In genomic region chr9:114747012-114747411, GRCm38 (mm10) we compare ENCODE assay signal across 21 mouse cellular contexts. TPM values are rescaled to one million over a fixed set of nuclear protein-coding genes. Genes with fewer than 3 reads are reported as not detected.
A peak's percentile ranks its signal among the peaks of the same experiment; 100 is the strongest.
DNase-seq lines count a peak whose midpoint lies in the region; ATAC-seq and TF ChIP-seq lines count a peak whose summit lies in the region.
"Had no signal": no experiment of that assay in that cellular context is flagged by ENCODE, and none has a peak within 500 bp of the region (broad histone marks: within the 10 kb centered on the region; RNA-seq: fewer than 3 reads in every experiment).

No protein-coding gene starts in this region.

- H3K4me2 ChIP-seq in stomach, postnatal 0 days (replicated peaks; ENCODE audit: low read depth) = no peak overlapping the region
- H3K4me2 ChIP-seq: midbrain, embryonic 15.5 days; stomach, embryonic 15.5 days had no signal

- ATAC-seq in stomach, postnatal 0 days (ENCODE audit: low FRiP score, low TSS enrichment) = no peak
- ATAC-seq: forebrain, postnatal 0 days; liver, postnatal 0 days; midbrain, embryonic 15.5 days had no signal

- no peaks in the 10 kb centered on the region for H3K27me3 ChIP-seq in stomach, postnatal 0 days (ENCODE audit: control insufficient read depth, insufficient read depth, low read length)
- H3K27me3 ChIP-seq: midbrain, embryonic 15.5 days; stomach, embryonic 15.5 days had no signal

- no peak overlapping the region for H3K4me3 ChIP-seq in layer of hippocampus, adult 2 months
- H3K4me3 ChIP-seq in stomach, postnatal 0 days (ENCODE audit: low read depth, low read length) = no peak overlapping the region
- H3K4me3 ChIP-seq: forebrain, embryonic 10.5 days; hindbrain, embryonic 10.5 days; midbrain, embryonic 15.5 days; myocyte; stomach, embryonic 15.5 days had no signal

- TF ChIP-seq CTCF in layer of hippocampus, adult 2 months (conservative IDR thresholded peaks at IDR 0.05) = no peak
- TF ChIP-seq CTCF in stomach, postnatal 0 days (IDR thresholded peaks at IDR 0.05; ENCODE audit: low read depth) = no peak

- TF ChIP-seq EP300 in stomach, postnatal 0 days (optimal IDR thresholded peaks at IDR 0.05) = no peak

- H3K9ac ChIP-seq in stomach, postnatal 0 days (ENCODE audit: low read length) = no peak overlapping the region
- H3K9ac ChIP-seq: forebrain, postnatal 0 days; liver, postnatal 0 days; midbrain, embryonic 15.5 days; stomach, embryonic 15.5 days had no signal

- H3K27ac ChIP-seq in layer of hippocampus, adult 2 months = peak overlapping the region; percentile 62; the same call in 1 of the 2 replicates
- H3K27ac ChIP-seq in stomach, postnatal 0 days (replicated peaks) = no peak overlapping the region
- H3K27ac ChIP-seq: forebrain, embryonic 10.5 days; hindbrain, embryonic 10.5 days; midbrain, embryonic 15.5 days; stomach, embryonic 15.5 days had no signal

- WGBS in stomach, postnatal 0 days = 82% methylated on average over 10 of the region's 10 CpGs

- H3K36me3 ChIP-seq in stomach, postnatal 0 days (ENCODE audit: control insufficient read depth, insufficient read depth, low read length) = peaks cover 7% of the 10 kb centered on the region; the same call in 1 of the 2 replicates

- H3K9me3 ChIP-seq in stomach, postnatal 0 days (ENCODE audit: control insufficient read depth, low read length) = no peaks in the 10 kb centered on the region
- H3K9me3 ChIP-seq: forebrain, embryonic 10.5 days; hindbrain, embryonic 10.5 days; midbrain, embryonic 15.5 days; stomach, embryonic 15.5 days had no signal

- intact Hi-C loops in left cerebral cortex, postnatal 14 days (cut with DNase I) = no loop called here

- DNase-seq in layer of hippocampus, adult 2 months (ENCODE audit: low spot score in 2 of 2) = peak in 1 of 2 experiments; percentile 35
- DNase-seq in layer of hippocampus, adult 11-12 months (ENCODE audit: low spot score) = no peak
- peak; percentile 33 for DNase-seq in right cerebral cortex, postnatal 25 days
- DNase-seq in right cerebral cortex, postnatal 14 days = no peak
- peak; percentile 30 to 75 for DNase-seq in left cerebral cortex, postnatal 14 days (ENCODE audit: low spot score in 2 of 2)
- DNase-seq in adrenal gland, postnatal 4 days (ENCODE audit: low spot score in 2 of 2) = no peak
- no peak for DNase-seq in stomach, postnatal 0 days (ENCODE audit: low spot score)
- DNase-seq: adrenal gland, adult 8-10 months; cerebellum, adult 11 months; cerebellum, postnatal 10 days; forebrain, postnatal 0 days; gastrocnemius, postnatal 25 days; kidney, adult 18-20 months; kidney, postnatal 10 days; liver, postnatal 0 days; lung, postnatal 14 days had no signal

- no peaks in the 10 kb centered on the region for H3K4me1 ChIP-seq in stomach, postnatal 0 days (replicated peaks; ENCODE audit: control insufficient read depth, insufficient read depth)
- H3K4me1 ChIP-seq: forebrain, embryonic 10.5 days; midbrain, embryonic 15.5 days; stomach, embryonic 15.5 days had no signal

RNA-seq across cellular contexts. Expression of gene Cmtm6, which starts 16.1 kb away (rescaled TPM):
- total RNA-seq in layer of hippocampus, adult 2 months (2021) = 10 to 100 TPM; 19.2 to 25.6 TPM
- 10 to 100 TPM; 24.8 to 25.1 TPM for total RNA-seq in left cerebral cortex, postnatal 14 days (2021)
- total RNA-seq in adrenal gland, postnatal 4 days (2021) = 10 to 100 TPM; 75.0 to 75.9 TPM
- polyA plus RNA-seq in stomach, postnatal 0 days (2015; fragmentation: Nextera tagmentation; extraction: Ambion mirVana) = 50.9 and 53.9 TPM in 2 replicates

RNA-seq across cellular contexts. Expression of gene Cmtm7, which starts 34.6 kb away (rescaled TPM):
- total RNA-seq in layer of hippocampus, adult 2 months (2021) = 1 to 10 TPM; 4.3 to 4.8 TPM
- total RNA-seq in left cerebral cortex, postnatal 14 days (2021) = 1 to 10 TPM; 5.1 to 5.9 TPM
- 10 to 100 TPM; 59.6 to 62.7 TPM for total RNA-seq in adrenal gland, postnatal 4 days (2021)
- 83.2 and 84.9 TPM in 2 replicates for polyA plus RNA-seq in stomach, postnatal 0 days (2015; fragmentation: Nextera tagmentation; extraction: Ambion mirVana)

RNA-seq across cellular contexts. Expression of gene Dync1li1, which starts 58.4 kb away (rescaled TPM):
- total RNA-seq in layer of hippocampus, adult 2 months (2021) = 10 to 100 TPM; 96.5 to 97.1 TPM
- total RNA-seq in left cerebral cortex, postnatal 14 days (2021) = 100 to 1,000 TPM; 101 to 105 TPM
- 10 to 100 TPM; 45.7 to 49.6 TPM for total RNA-seq in adrenal gland, postnatal 4 days (2021)
- polyA plus RNA-seq in stomach, postnatal 0 days (2015; fragmentation: Nextera tagmentation; extraction: Ambion mirVana) = 35.7 TPM in 2 replicates

Comparison
In these comparisons a context has a peak if more than half of its experiments do, and no peak if none do; other contexts are left out.
1. DNase-seq: peak in right cerebral cortex, postnatal 25 days (single experiment) and left cerebral cortex, postnatal 14 days (2 of 2); none in layer of hippocampus, adult 11-12 months (single experiment), right cerebral cortex, postnatal 14 days (single experiment), adrenal gland, postnatal 4 days (0 of 2) and stomach, postnatal 0 days (single experiment).
2. RNA of gene Cmtm7, which starts 34.6 kb away (total RNA-seq): 59.6 to 62.7 TPM in adrenal gland, postnatal 4 days; 5.1 to 5.9 TPM in left cerebral cortex, postnatal 14 days and 4.3 to 4.8 TPM in layer of hippocampus, adult 2 months; every median in the first group is over 4 times any median in the second.